Mouse (Mus musculus) liver, postnatal 0 days (tissue): Measurements from ENCODE around the gene Lyrm4.

ENCODE experiments used
- CTCF ChIP-seq: sonication (generic); IDR thresholded peaks from 2 replicates; pipeline ENCODE4 v1.5.1; 2016; ENCODE audit warnings: antibody characterized with exemption, low read depth
- EP300 ChIP-seq: IDR thresholded peaks from 2 replicates; pipeline ENCODE4 v1.6.1; 2016; ENCODE audit warnings: antibody characterized with exemption, low read depth, mild to moderate bottlenecking

DNA sequence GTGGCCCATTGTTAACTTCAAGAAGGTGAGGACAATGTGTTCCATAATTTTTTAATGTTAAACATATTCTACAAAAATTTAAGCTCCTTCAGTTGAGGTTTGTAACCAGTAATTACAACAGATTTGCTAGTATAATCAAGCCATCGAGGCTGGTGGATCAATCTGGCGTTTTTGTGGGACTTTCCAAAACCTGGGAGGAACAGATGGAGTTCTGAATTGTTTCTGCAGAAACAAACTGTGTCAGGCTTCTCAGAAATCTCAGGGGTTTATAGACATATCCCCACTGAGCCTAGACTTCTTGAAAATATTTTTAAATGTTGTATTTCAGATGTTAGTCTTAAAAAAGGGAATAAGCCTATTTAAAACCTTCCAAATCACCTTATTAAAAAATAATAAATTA lies 179.3 kb downstream of the Lyrm4 start:
- no peak for TF ChIP-seq CTCF
- no peak for TF ChIP-seq EP300
